8 mouse cellular contexts compared by ENCODE assay signal in genomic region chr10:127512813-127513212, GRCm38 (mm10). TPM values are rescaled to one million over a fixed set of nuclear protein-coding genes. Genes with fewer than 3 reads are reported as not detected.
DNase-seq lines count a peak whose midpoint lies in the region; ATAC-seq and TF ChIP-seq lines count a peak whose summit lies in the region.

No protein-coding gene starts in this region.

- no peaks in the 10 kb centered on the region; the same call in none of the 2 replicates for H3K4me1 ChIP-seq in embryonic fibroblast, embryonic 13.5 days (ENCODE audit: control insufficient read depth, insufficient read depth, low read length)
- H3K4me1 ChIP-seq in heart, embryonic 10.5 days: peaks cover 97% of the 10 kb centered on the region
- H3K4me1 ChIP-seq in kidney, embryonic 15.5 days: peaks cover 99% of the 10 kb centered on the region
- H3K4me1 ChIP-seq in limb, embryonic 15.5 days: peaks cover 96% of the 10 kb centered on the region
- peaks cover 36% of the 10 kb centered on the region for H3K4me1 ChIP-seq in midbrain, postnatal 0 days (ENCODE audit: insufficient read depth, low read length)

- H3K27me3 ChIP-seq in heart, embryonic 10.5 days (ENCODE audit: insufficient read depth, poor library complexity, severe bottlenecking): peaks cover 95% of the 10 kb centered on the region
- H3K27me3 ChIP-seq in kidney, embryonic 15.5 days: peaks cover 90% of the 10 kb centered on the region
- H3K27me3 ChIP-seq in limb, embryonic 15.5 days: peaks cover 70% of the 10 kb centered on the region
- H3K27me3 ChIP-seq in midbrain, postnatal 0 days (ENCODE audit: insufficient read depth, low read length): no peaks in the 10 kb centered on the region

- H3K4me2 ChIP-seq in kidney, embryonic 15.5 days: peak overlapping the region; percentile 87
- H3K4me2 ChIP-seq in limb, embryonic 15.5 days: peak overlapping the region; percentile 97
- peak overlapping the region; percentile 82 for H3K4me2 ChIP-seq in midbrain, postnatal 0 days (ENCODE audit: low read depth, low read length, poor library complexity, severe bottlenecking)

- no peaks in the 10 kb centered on the region for H3K9me3 ChIP-seq in heart, embryonic 10.5 days
- H3K9me3 ChIP-seq in kidney, embryonic 15.5 days (replicated peaks): no peaks in the 10 kb centered on the region
- H3K9me3 ChIP-seq in limb, embryonic 15.5 days: no peaks in the 10 kb centered on the region
- H3K9me3 ChIP-seq in midbrain, postnatal 0 days (ENCODE audit: low read length): no peaks in the 10 kb centered on the region

- ATAC-seq in kidney, embryonic 15.5 days (replicated peaks; ENCODE audit: low FRiP score): peak; percentile 37
- ATAC-seq in limb, embryonic 15.5 days (ENCODE audit: insufficient number of reproducible peaks, low FRiP score, low TSS enrichment, low read depth): peak; percentile 45
- ATAC-seq in midbrain, postnatal 0 days (ENCODE audit: low FRiP score): peak; percentile 29; the same call in 1 of the 2 replicates

- WGBS in heart, embryonic 10.5 days: under 1% methylated on average over 27 of the region's 27 CpGs
- WGBS in kidney, embryonic 15.5 days: 0% methylated on average over 27 of the region's 27 CpGs
- WGBS in limb, embryonic 15.5 days: 1% methylated on average over 27 of the region's 27 CpGs
- 0% methylated on average over 27 of the region's 27 CpGs for WGBS in midbrain, postnatal 0 days

- peaks cover 10% of the 10 kb centered on the region for H3K36me3 ChIP-seq in heart, embryonic 10.5 days
- peaks cover 6% of the 10 kb centered on the region for H3K36me3 ChIP-seq in kidney, embryonic 15.5 days
- peaks cover 8% of the 10 kb centered on the region for H3K36me3 ChIP-seq in limb, embryonic 15.5 days
- peaks cover 2% of the 10 kb centered on the region; the same call in 1 of the 2 replicates for H3K36me3 ChIP-seq in midbrain, postnatal 0 days (ENCODE audit: insufficient read depth, low read length)

- peak; percentile 96 for DNase-seq in A20 (ENCODE audit: low read depth, low spot score)
- peak; percentile 86 to 92 for DNase-seq in adrenal gland, postnatal 4 days (ENCODE audit: low spot score in 2 of 2)
- DNase-seq in heart, embryonic 10.5 days (ENCODE audit: low spot score): peak; percentile 96
- peak; percentile 92 for DNase-seq in midbrain, postnatal 0 days (ENCODE audit: low spot score)
- DNase-seq in spleen, postnatal 10 days (ENCODE audit: low spot score in 2 of 2): peak; percentile 94 to 95

- TF ChIP-seq CTCF in embryonic fibroblast, embryonic 13.5 days (IDR thresholded peaks at IDR 0.05; ENCODE audit: borderline replicate concordance, insufficient read depth, low read length): peak; percentile 97
- peak; percentile 100 for TF ChIP-seq CTCF in midbrain, postnatal 0 days (IDR thresholded peaks at IDR 0.05)

- H3K27ac ChIP-seq in embryonic fibroblast, embryonic 13.5 days (ENCODE audit: insufficient read depth, low read length): no peak overlapping the region
- peak overlapping the region; percentile 49 for H3K27ac ChIP-seq in heart, embryonic 10.5 days
- no peak overlapping the region for H3K27ac ChIP-seq in kidney, embryonic 15.5 days
- H3K27ac ChIP-seq in limb, embryonic 15.5 days: peak overlapping the region; percentile 62
- H3K27ac ChIP-seq in midbrain, postnatal 0 days (ENCODE audit: low read depth, low read length): peak overlapping the region; percentile 96

- TF ChIP-seq POLR2A in embryonic fibroblast, embryonic 13.5 days (IDR thresholded peaks at IDR 0.05; ENCODE audit: low read depth, low read length): no peak

- no peak overlapping the region for H3K9ac ChIP-seq in kidney, embryonic 15.5 days
- H3K9ac ChIP-seq in limb, embryonic 15.5 days: no peak overlapping the region
- H3K9ac ChIP-seq in midbrain, postnatal 0 days (replicated peaks; ENCODE audit: low read length, poor library complexity, severe bottlenecking): 0 out of 2 replicates have a peak overlapping the region, but pooled peaks have one; percentile 75

- no peak overlapping the region for H3K4me3 ChIP-seq in embryonic fibroblast, embryonic 13.5 days (ENCODE audit: insufficient read depth, low read length)
- peak overlapping the region; percentile 63 for H3K4me3 ChIP-seq in heart, embryonic 10.5 days
- H3K4me3 ChIP-seq in kidney, embryonic 15.5 days (replicated peaks): peak overlapping the region; percentile 24
- peak overlapping the region; percentile 50 for H3K4me3 ChIP-seq in limb, embryonic 15.5 days
- peak overlapping the region; percentile 8; the same call in 1 of the 2 replicates for H3K4me3 ChIP-seq in midbrain, postnatal 0 days (ENCODE audit: low read depth, low read length)

RNA-seq across cellular contexts. Expression of gene Ndufa4l2, which starts 2.0 kb away (rescaled TPM):
- 10 to 100 TPM; 57.2 to 71.7 TPM for total RNA-seq in adrenal gland, postnatal 4 days (2021)
- 1.4 and 3.4 TPM in 2 replicates for polyA plus RNA-seq in embryonic fibroblast, embryonic 13.5 days (2011; ENCODE audit: insufficient read length, low read depth, missing spikeins)
- 7.8 and 9.0 TPM in 2 replicates for polyA plus RNA-seq in heart, embryonic 10.5 days (2016; fragmentation: Nextera tagmentation; extraction: Ambion mirVana)
- polyA plus RNA-seq in kidney, embryonic 15.5 days (2015; fragmentation: Nextera tagmentation; extraction: Ambion mirVana): 51.2 and 72.2 TPM in 2 replicates
- 328 and 370 TPM in 2 replicates for polyA plus RNA-seq in limb, embryonic 15.5 days (2015; fragmentation: Nextera tagmentation; extraction: Ambion mirVana)
- 16.2 and 16.6 TPM in 2 replicates for total RNA-seq in midbrain, postnatal 0 days (2014; rRNA removed)
- 18.7 and 19.9 TPM in 2 replicates for polyA plus RNA-seq in midbrain, postnatal 0 days (2015; fragmentation: Nextera tagmentation; extraction: Ambion mirVana)

RNA-seq across cellular contexts. Expression of gene Shmt2, which starts 9.4 kb away (rescaled TPM):
- 10 to 100 TPM; 66.7 to 69.4 TPM for total RNA-seq in adrenal gland, postnatal 4 days (2021)
- 147 and 169 TPM in 2 replicates for polyA plus RNA-seq in embryonic fibroblast, embryonic 13.5 days (2011; ENCODE audit: insufficient read length, low read depth, missing spikeins)
- 101 and 126 TPM in 2 replicates for polyA plus RNA-seq in heart, embryonic 10.5 days (2016; fragmentation: Nextera tagmentation; extraction: Ambion mirVana)
- polyA plus RNA-seq in kidney, embryonic 15.5 days (2015; fragmentation: Nextera tagmentation; extraction: Ambion mirVana): 99.8 and 111 TPM in 2 replicates
- polyA plus RNA-seq in limb, embryonic 15.5 days (2015; fragmentation: Nextera tagmentation; extraction: Ambion mirVana): 112 and 122 TPM in 2 replicates
- total RNA-seq in midbrain, postnatal 0 days (2014; rRNA removed): 39.8 and 48.0 TPM in 2 replicates
- 32.8 and 34.2 TPM in 2 replicates for polyA plus RNA-seq in midbrain, postnatal 0 days (2015; fragmentation: Nextera tagmentation; extraction: Ambion mirVana)

RNA-seq across cellular contexts. Expression of gene Stac3, which starts 11.3 kb away (rescaled TPM):
- 10 to 100 TPM in 1 of 2 experiments, 1 to 10 TPM in 1; 6.4 to 11.5 TPM for total RNA-seq in adrenal gland, postnatal 4 days (2021)
- 3.9 TPM in 2 replicates for polyA plus RNA-seq in embryonic fibroblast, embryonic 13.5 days (2011; ENCODE audit: insufficient read length, low read depth, missing spikeins)
- polyA plus RNA-seq in heart, embryonic 10.5 days (2016; fragmentation: Nextera tagmentation; extraction: Ambion mirVana): 0.22 and 0.84 TPM in 2 replicates
- 2.4 and 4.2 TPM in 2 replicates for polyA plus RNA-seq in kidney, embryonic 15.5 days (2015; fragmentation: Nextera tagmentation; extraction: Ambion mirVana)
- polyA plus RNA-seq in limb, embryonic 15.5 days (2015; fragmentation: Nextera tagmentation; extraction: Ambion mirVana): 17.2 and 38.7 TPM in 2 replicates
- 1.2 and 2.3 TPM in 2 replicates for total RNA-seq in midbrain, postnatal 0 days (2014; rRNA removed)
- polyA plus RNA-seq in midbrain, postnatal 0 days (2015; fragmentation: Nextera tagmentation; extraction: Ambion mirVana): 0.51 and 1.0 TPM in 2 replicates

RNA-seq across cellular contexts. Expression of gene Nxph4, which starts 21.5 kb away (rescaled TPM):
- 10 to 100 TPM; 13.6 to 14.0 TPM for total RNA-seq in adrenal gland, postnatal 4 days (2021)
- polyA plus RNA-seq in embryonic fibroblast, embryonic 13.5 days (2011; ENCODE audit: insufficient read length, low read depth, missing spikeins): 1.1 and 1.8 TPM in 2 replicates
- 0.16 and 0.33 TPM in 2 replicates for polyA plus RNA-seq in heart, embryonic 10.5 days (2016; fragmentation: Nextera tagmentation; extraction: Ambion mirVana)
- polyA plus RNA-seq in kidney, embryonic 15.5 days (2015; fragmentation: Nextera tagmentation; extraction: Ambion mirVana): 1.7 and 3.3 TPM in 2 replicates
- polyA plus RNA-seq in limb, embryonic 15.5 days (2015; fragmentation: Nextera tagmentation; extraction: Ambion mirVana): 21.7 and 25.1 TPM in 2 replicates
- 11.8 and 22.6 TPM in 2 replicates for total RNA-seq in midbrain, postnatal 0 days (2014; rRNA removed)
- polyA plus RNA-seq in midbrain, postnatal 0 days (2015; fragmentation: Nextera tagmentation; extraction: Ambion mirVana): 68.9 and 72.4 TPM in 2 replicates

Comparison
In these comparisons a context has a peak if more than half of its experiments do, and no peak if none do; other contexts are left out.
1. H3K27ac ChIP-seq: peak in heart, embryonic 10.5 days (single experiment), limb, embryonic 15.5 days (single experiment) and midbrain, postnatal 0 days (single experiment); none in embryonic fibroblast, embryonic 13.5 days (single experiment) and kidney, embryonic 15.5 days (single experiment).
2. Peak in every context shown above with its lines, with median percentiles within 50 percentile points of each other: DNase-seq, ATAC-seq and H3K4me2 ChIP-seq.